Mouse (Mus musculus): Measurements from ENCODE around the gene Mlxipl. TPM values are rescaled to one million over a fixed set of nuclear protein-coding genes. Genes with fewer than 3 reads are reported as not detected.

Gene Mlxipl
- total RNA-seq, 4 experiments from 2014 or later, result 18.0 to 39.9 (median 21.3) TPM

DNA sequence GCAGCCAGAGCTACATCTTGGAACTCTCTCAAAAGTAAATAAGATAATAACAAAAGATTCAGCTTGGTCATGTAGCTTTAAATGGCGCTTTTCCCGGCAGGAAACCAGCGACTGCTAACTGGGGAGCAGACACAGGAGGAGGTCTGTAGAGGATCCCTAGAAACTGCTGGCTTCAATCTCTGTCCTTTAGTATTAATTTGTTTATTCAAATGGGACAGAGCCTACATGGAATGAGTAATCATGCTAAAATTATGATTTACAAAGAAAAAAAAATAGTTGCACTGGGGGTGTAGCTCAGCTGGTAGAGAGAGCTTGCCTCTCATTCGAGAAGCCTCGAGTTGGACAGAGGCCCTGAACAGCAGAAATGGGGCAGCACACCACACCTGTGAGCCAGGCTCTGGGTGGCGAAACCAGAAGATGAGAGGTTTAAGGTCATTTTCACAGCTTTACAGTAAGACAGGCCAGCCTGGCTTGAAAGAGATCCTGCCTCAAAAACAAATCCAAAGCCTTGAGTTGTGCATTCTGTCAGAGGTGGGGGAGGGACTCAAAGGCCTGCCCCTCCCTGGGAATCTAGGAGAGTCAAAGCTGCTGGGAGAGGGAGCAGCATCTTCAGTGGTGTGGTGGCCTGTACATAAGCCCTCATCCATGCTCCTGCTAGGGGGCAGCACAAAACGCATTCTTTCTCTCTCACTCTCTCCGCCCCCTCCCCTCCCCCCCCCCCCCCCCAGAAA lies 93.6 kb downstream of the Mlxipl start:
- no peak for DNase-seq (ENCODE audit: low spot score)

DNA sequence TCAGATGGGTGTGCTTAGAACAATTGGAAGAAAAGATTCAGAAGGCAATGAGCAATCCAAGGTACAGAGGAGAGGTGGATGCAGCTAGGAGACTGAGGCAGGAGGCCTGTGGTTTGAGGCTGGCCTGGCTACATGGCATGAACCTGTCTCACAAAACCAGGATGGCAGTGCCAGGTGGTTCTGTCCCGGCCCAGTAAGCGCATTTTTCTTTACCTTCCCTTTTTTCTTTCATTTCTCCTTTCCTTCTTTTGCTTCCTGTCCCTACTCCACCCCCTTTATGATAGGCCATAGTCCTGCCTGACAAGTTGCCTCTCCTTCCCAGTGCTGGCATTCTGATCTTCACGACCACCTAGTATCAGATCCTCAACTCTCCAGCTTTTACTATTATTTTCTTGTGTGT lies 95.3 kb downstream of the Mlxipl start:
- no peak for DNase-seq (ENCODE audit: low spot score)

DNA sequence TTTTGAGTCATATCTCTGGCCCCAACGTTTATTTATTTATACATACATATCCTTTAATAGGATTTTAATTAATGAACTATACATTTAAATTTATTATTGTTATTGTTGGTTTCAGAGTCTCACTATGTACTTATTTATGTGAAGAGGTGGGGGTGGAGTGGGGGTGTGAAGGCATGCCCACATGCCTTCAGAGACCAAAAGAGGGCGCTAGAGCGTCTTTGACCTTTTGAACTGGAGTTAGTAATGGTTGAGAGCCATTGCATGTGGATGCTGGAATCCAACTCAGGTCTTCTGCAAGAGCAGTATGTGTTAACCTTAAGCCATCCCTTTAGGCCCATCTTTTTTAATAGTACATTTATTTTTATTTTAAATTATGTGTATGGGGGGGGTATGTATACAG lies 95.9 kb downstream of the Mlxipl start:
- DNase-seq (ENCODE audit: low spot score), result no peak

DNA sequence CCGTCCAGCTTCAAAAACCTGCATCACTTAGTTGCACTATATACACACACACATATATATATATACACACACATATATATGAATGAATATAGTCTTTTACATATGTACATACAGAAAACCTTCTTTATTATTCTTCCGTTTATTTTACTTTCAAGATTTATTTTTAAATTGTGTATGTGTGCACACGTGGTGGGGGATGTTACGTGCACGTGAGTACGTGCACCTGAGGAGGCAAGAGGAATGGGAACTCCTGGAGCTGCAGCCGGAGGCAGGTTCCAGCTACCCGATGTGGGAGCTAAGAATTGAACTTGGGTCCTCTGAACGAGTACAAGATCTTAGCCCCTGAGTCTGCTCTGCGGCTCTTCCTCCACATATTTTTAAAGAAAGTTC lies 96.5 kb downstream of the Mlxipl start:
- no peak for DNase-seq (ENCODE audit: low spot score)

DNA sequence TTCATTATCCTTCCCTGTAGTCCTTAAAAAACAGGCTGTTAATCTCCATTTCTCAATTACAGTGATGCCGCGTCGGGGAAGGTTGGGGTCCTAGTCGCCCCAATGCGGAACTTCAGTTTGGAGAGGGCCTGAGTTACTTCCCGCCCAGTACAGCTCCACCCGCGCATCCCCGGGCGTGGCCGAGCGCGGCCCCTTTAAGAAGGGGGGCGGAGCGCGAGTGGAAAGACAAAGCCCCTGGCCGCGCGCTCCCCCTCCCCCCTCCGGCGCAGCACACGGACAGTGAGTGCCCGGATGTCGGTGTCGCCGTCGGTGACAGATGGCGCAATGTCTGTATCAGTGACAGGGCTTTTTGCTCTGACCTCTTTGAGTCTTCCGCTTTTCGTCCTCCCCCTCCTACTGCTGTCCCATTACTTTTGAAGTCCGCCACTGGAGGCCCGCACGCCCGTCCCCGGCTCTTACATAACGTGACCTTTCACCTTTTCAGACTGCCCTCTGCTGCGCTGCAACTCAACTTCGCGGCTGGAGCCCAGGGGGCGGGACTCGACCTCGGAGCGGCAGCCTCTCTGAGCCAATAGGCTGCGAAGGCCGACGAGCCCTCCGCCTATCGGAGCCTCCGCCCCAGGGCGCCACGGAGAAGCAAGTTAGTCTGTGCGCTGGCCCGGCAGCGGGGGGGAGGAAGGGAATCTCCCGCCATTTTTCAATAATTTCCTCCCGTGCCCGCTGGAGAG lies 97.1 kb downstream of the Mlxipl start, which contains the start of gene Baz1b:
Gene Baz1b (plus strand): TSS at position 644 of the 728 bp plus-strand sequence.
- peak; percentile 98 for DNase-seq (ENCODE audit: low spot score)

DNA sequence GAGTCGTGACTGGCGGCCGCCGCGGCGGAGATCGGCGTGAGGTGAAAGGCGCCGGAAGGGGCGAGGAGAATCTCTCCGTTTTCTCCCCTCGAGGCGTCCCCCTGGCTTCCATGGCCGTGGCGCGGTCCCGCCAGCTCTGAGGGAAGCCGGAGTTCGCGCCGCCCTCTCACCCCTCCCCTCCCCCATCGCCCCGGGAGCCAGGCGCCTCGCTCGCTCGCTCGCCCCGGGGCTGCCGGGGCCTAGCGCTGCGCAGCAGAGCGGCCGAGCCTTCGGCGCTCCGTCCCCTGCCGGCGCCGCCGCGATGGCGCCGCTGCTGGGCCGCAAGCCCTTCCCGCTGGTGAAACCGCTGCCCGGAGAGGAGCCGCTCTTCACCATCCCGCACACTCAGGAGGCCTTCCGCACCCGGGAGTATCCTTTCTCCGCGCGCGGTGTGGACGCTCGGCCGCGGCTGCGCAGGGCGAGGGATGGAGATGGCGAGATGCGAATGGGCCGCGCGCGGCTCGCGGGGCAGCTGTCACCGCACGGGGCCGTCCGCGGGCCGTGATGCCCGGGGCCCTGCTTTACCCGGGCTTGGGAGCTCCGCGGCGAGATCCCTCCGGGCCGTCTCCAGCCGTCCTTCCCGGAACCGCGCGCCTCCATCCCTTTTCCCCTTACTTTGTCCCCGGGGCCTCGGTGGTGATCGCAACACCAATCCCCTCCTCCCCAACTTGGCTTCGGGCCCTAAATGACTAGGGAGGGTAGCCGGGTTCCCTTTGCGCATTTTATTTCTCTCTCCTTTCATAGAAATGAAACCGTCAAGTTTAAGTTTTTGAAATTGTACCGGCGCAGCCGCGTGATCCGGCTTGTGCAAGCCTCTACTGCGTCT lies 97.9 kb downstream of the Mlxipl start:
- DNase-seq (ENCODE audit: low spot score), result peak; percentile 28

Other genes with a start within 250 kb of the Mlxipl start
- not detected for gene Tmem270, start 183.2 kb upstream of the Mlxipl start, total RNA-seq (2022)
- not detected for gene Cldn13, start 174.4 kb upstream of the Mlxipl start, total RNA-seq (2022)
- 10 to 100 TPM in 1 of 4 experiments, 1 to 10 TPM in 3; 6.3 to 11.9 (median 7.9) TPM for gene Mettl27, start 157.5 kb upstream of the Mlxipl start, total RNA-seq (2022)
- not detected for gene Cldn4, start 143.0 kb upstream of the Mlxipl start, total RNA-seq (2022)
- under 1 TPM in 1 of 4 experiments, not detected in 3; 0.28 TPM for gene Cldn3, start 103.7 kb upstream of the Mlxipl start, total RNA-seq (2022)
- 10 to 100 TPM; 67.0 to 71.0 (median 70.2) TPM for gene Abhd11, start 80.7 kb upstream of the Mlxipl start, total RNA-seq (2022)
- 1 to 10 TPM in 3 of 4 experiments, under 1 TPM in 1; 0.88 to 2.4 (median 1.2) TPM for gene Stx1a, start 66.4 kb upstream of the Mlxipl start, total RNA-seq (2022)
- gene Dnajc30, start 25.7 kb upstream of the Mlxipl start, total RNA-seq (2022), result 10 to 100 TPM; 43.8 to 49.3 (median 45.5) TPM
- gene Bud23, start 24.9 kb upstream of the Mlxipl start, total RNA-seq (2022), result 10 to 100 TPM; 18.0 to 31.3 (median 23.7) TPM
- under 1 TPM; 0.37 to 0.57 (median 0.47) TPM for gene Vps37d, start 11.6 kb upstream of the Mlxipl start, total RNA-seq (2022)
- gene Tbl2, start 59.8 kb downstream of the Mlxipl start, total RNA-seq (2022), result 10 to 100 TPM in 3 of 4 experiments, 1 to 10 TPM in 1; 9.6 to 14.0 (median 10.7) TPM
- 10 to 100 TPM; 39.8 to 47.6 (median 44.6) TPM for gene Bcl7b, start 78.4 kb downstream of the Mlxipl start, total RNA-seq (2022)
- gene Baz1b, start 97.4 kb downstream of the Mlxipl start, total RNA-seq (2022), result 10 to 100 TPM; 40.4 to 48.7 (median 43.6) TPM
- gene Fzd9, start 161.3 kb downstream of the Mlxipl start, total RNA-seq (2022), result 1 to 10 TPM; 1.3 to 1.9 (median 1.6) TPM